Mouse (Mus musculus): ENCODE results near the gene Gckr. TPM values are rescaled to one million over a fixed set of nuclear protein-coding genes. Genes with fewer than 3 reads are reported as not detected.

The Gckr gene
- 0.24 TPM in 1 of 4 replicates, not detected in the others for total RNA-seq (2023)

DNA sequence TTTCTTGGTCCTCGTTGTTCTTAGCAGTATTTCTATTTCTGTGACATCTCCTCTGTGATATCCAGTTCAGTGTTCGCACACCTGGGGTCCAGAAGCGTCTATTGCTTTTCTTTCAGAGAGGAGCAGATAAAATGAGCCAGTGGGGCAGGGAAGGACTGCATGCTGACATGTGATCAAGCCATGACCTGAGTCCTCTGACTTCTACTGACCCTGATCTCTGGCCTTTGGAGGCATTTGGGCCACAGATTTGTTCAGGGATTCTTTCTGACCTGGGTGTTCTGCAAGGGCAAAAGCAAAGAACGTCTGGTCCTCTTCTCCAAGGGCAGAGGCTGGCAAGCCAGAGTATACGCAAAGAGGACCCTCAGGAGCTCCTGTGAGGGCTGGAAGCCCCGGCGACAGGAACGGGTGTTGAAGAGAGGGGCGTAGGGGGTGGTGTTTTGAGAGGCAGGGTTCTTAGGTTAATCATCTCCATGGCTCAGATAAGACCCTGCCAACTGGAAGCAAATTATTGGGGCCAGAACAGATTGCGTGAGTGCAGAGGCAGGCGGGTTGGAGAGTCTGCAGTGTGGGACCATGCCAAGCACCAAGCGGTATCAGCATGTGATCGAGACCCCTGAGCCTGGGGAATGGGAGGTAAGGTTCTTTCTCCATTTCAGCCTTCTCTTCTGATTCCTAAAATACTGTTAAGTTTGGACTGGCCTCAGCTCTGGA is at the start of gene Gckr:
Gene Gckr, plus strand, starts transcription at position 397 of the 711 bp plus-strand sequence.

GRCm38 (mm10) chr5:31251541-31252101 is 45.6 kb upstream of the Gckr start, which contains the start of gene Krtcap3:
Gene Krtcap3 (plus strand): TSS chr5:31251691.

GRCm38 (mm10) chr5:31290521-31291360 is 6.5 kb upstream of the Gckr start, which contains the start of gene Ift172:
Gene Ift172 (minus strand): TSS chr5:31291116.

DNA sequence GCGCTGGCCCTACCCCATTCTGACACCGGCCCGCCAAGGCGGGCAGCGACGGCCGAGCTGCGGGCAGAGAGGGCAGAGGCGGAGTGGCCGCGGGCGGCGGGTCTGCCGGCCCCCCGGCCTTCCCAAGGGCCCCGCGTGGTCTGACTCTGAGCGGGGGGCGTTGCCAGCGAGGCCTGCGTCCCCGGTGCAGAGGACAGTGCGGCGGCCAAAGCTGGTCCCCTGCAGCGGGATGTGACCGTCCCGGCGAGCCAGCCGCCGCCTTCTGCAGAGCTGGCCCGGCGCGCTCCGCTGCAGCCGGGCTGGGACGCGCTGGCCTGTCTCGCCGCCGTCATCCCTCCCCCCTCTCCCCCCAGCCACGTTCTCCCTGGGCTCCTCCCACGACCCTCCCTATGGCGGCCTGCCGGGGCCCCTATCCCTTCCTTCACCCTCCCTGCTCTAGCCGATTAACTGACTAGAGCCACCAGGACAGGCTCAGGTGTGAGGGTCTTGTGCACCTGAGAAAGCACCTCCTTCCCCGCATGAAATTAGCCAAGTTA is 1.6 kb upstream of the Gckr start, which contains the start of gene Fndc4:
Gene Fndc4, minus strand, starts transcription at position 475 of the 536 bp plus-strand sequence.

Other genes starting within 250 kb of the Gckr start
- gene Atraid, start 249.1 kb upstream of the Gckr start, total RNA-seq (2023) = 37.9 to 46.1 TPM (median 41.7 TPM) in 4 replicates
- 7.6 to 20.0 TPM (median 10.9 TPM) in 4 replicates for gene Slc5a6, start 248.5 kb upstream of the Gckr start, total RNA-seq (2023)
- 54.8 to 65.9 TPM (median 59.3 TPM) in 4 replicates for gene Cad, start 242.7 kb upstream of the Gckr start, total RNA-seq (2023)
- not detected in 4 replicates for gene Dnajc5g, start 191.2 kb upstream of the Gckr start, total RNA-seq (2023)
- gene Slc30a3, start 189.2 kb upstream of the Gckr start, total RNA-seq (2023) = 0.25 to 0.92 TPM (median 0.47 TPM) in 4 replicates
- not detected in 4 replicates for gene Trim54, start 180.7 kb upstream of the Gckr start, total RNA-seq (2023)
- not detected in 4 replicates for gene Ucn, start 158.6 kb upstream of the Gckr start, total RNA-seq (2023)
- 17.5 to 21.4 TPM (median 20.8 TPM) in 4 replicates for gene Mpv17, start 143.2 kb upstream of the Gckr start, total RNA-seq (2023)
- gene Gm29609, start 117.5 kb upstream of the Gckr start, total RNA-seq (2023) = 3.7 to 7.9 TPM (median 4.9 TPM) in 4 replicates
- 190 to 210 TPM (median 197 TPM) in 4 replicates for gene Gtf3c2, start 117.3 kb upstream of the Gckr start, total RNA-seq (2023)
- 76.6 to 85.0 TPM (median 80.1 TPM) in 4 replicates for gene Snx17, start 104.2 kb upstream of the Gckr start, total RNA-seq (2023)
- gene Eif2b4, start 104.0 kb upstream of the Gckr start, total RNA-seq (2023) = 35.8 to 48.8 TPM (median 48.1 TPM) in 4 replicates
- gene Zfp513, start 95.1 kb upstream of the Gckr start, total RNA-seq (2023) = 63.4 to 83.9 TPM (median 65.2 TPM) in 4 replicates
- gene Ppm1g, start 76.8 kb upstream of the Gckr start, total RNA-seq (2023) = 155 to 180 TPM (median 177 TPM) in 4 replicates
- 324 to 366 TPM (median 340 TPM) in 4 replicates for gene Nrbp1, start 56.6 kb upstream of the Gckr start, total RNA-seq (2023)
- gene Gm9970, start 56.2 kb upstream of the Gckr start, total RNA-seq (2023) = 1.2 TPM in 1 of 4 replicates, not detected in the others
- gene Krtcap3, start 45.8 kb upstream of the Gckr start, total RNA-seq (2023) = 24.6 to 30.6 TPM (median 28.6 TPM) in 4 replicates
- 35.4 to 45.0 TPM (median 40.9 TPM) in 4 replicates for gene Ift172, start 6.3 kb upstream of the Gckr start, total RNA-seq (2023)
- 0.63 to 3.9 TPM (median 1.9 TPM) in 4 replicates for gene Fndc4, start 1.4 kb upstream of the Gckr start, total RNA-seq (2023)
- 39.7 to 44.4 TPM (median 41.8 TPM) in 4 replicates for gene Zfp512, start 155.0 kb downstream of the Gckr start, total RNA-seq (2023)
- gene 4930548H24Rik, start 188.3 kb downstream of the Gckr start, total RNA-seq (2023) = 1.4 to 1.6 TPM (median 1.5 TPM) in 4 replicates
- 51.8 to 60.6 TPM (median 54.0 TPM) in 4 replicates for gene Gpn1, start 197.3 kb downstream of the Gckr start, total RNA-seq (2023)
- gene Slc4a1ap, start 229.6 kb downstream of the Gckr start, total RNA-seq (2023) = 73.9 to 86.4 TPM (median 82.0 TPM) in 4 replicates
- gene Supt7l, start 230.4 kb downstream of the Gckr start, total RNA-seq (2023) = 25.6 to 28.9 TPM (median 28.4 TPM) in 4 replicates

Data from B cell, adult 62 days (primary cell).